Mouse (Mus musculus) liver, embryonic 12.5 days (tissue): ENCODE data around the gene Kcnh2. TPM values are rescaled to one million over a fixed set of nuclear protein-coding genes. Genes with fewer than 3 reads are reported as not detected.

ENCODE experiments used
- polyA plus RNA-seq: library from polyadenylated mRNA; unstranded; fragments of >200 nt; fragmentation: Nextera tagmentation; extraction: Ambion mirVana; gene quantifications from 2 replicates; pipeline ENCODE4 v1.2.1, GENCODE M21; 2016

Gene Kcnh2
- polyA plus RNA-seq, 1 experiment from 2014 or later, result 0.89 TPM

Other genes starting within 250 kb of the Kcnh2 start
- gene Nupl2, start 186.6 kb downstream of the Kcnh2 start, polyA plus RNA-seq, result 13.2 and 13.8 TPM in 2 replicates
- 4.4 and 4.9 TPM in 2 replicates for gene Nos3, start 13.2 kb upstream of the Kcnh2 start, polyA plus RNA-seq
- gene Atg9b, start 40.5 kb upstream of the Kcnh2 start, polyA plus RNA-seq, result 0.47 and 0.93 TPM in 2 replicates
- gene Abcb8, start 42.1 kb upstream of the Kcnh2 start, polyA plus RNA-seq, result 32.6 and 34.1 TPM in 2 replicates
- not detected in 2 replicates for gene Asic3, start 61.8 kb upstream of the Kcnh2 start, polyA plus RNA-seq
- gene Cdk5, start 71.9 kb upstream of the Kcnh2 start, polyA plus RNA-seq, result 13.0 and 14.1 TPM in 2 replicates
- gene Slc4a2, start 72.2 kb upstream of the Kcnh2 start, polyA plus RNA-seq, result 16.2 and 16.6 TPM in 2 replicates
- 72.4 and 78.0 TPM in 2 replicates for gene Fastk, start 93.7 kb upstream of the Kcnh2 start, polyA plus RNA-seq
- 6.7 and 7.2 TPM in 2 replicates for gene Tmub1, start 96.2 kb upstream of the Kcnh2 start, polyA plus RNA-seq
- gene Agap3, start 100.6 kb upstream of the Kcnh2 start, polyA plus RNA-seq, result 25.5 and 26.5 TPM in 2 replicates
- not detected in 2 replicates for gene Gbx1, start 175.6 kb upstream of the Kcnh2 start, polyA plus RNA-seq
- 0.11 TPM in 1 of 2 replicates, not detected in the other for gene Asb10, start 189.4 kb upstream of the Kcnh2 start, polyA plus RNA-seq
- gene 4931409K22Rik, start 205.2 kb upstream of the Kcnh2 start, polyA plus RNA-seq, result 0.05 TPM in 1 of 2 replicates, not detected in the other
- 93.7 and 95.9 TPM in 2 replicates for gene Abcf2, start 225.9 kb upstream of the Kcnh2 start, polyA plus RNA-seq
- gene Chpf2, start 235.1 kb upstream of the Kcnh2 start, polyA plus RNA-seq, result 16.6 and 17.6 TPM in 2 replicates